In genomic region chr5:32133549-32134004, GRCm38 (mm10) we compare ENCODE assay signal across 8 mouse cellular contexts. TPM values are rescaled to one million over a fixed set of nuclear protein-coding genes. Genes with fewer than 3 reads are reported as not detected.
DNase-seq lines count a peak whose midpoint lies in the region; ATAC-seq and TF ChIP-seq lines count a peak whose summit lies in the region.

No protein-coding gene starts in this region.

- 0 out of 2 replicates have a peak, but pooled peaks have one; percentile 29 for ATAC-seq in forebrain, embryonic 16.5 days
- ATAC-seq in liver, postnatal 0 days, result no peak
- 0 out of 2 replicates have a peak, but pooled peaks have one; percentile 18 for ATAC-seq in neural tube, embryonic 14.5 days (ENCODE audit: low read depth)

- peak overlapping the region; percentile 57 for H3K4me3 ChIP-seq in forebrain, embryonic 16.5 days (replicated peaks; ENCODE audit: low read length)
- peak overlapping the region; percentile 78 for H3K4me3 ChIP-seq in liver, postnatal 0 days (ENCODE audit: low read depth, low read length)
- peak overlapping the region; percentile 45 for H3K4me3 ChIP-seq in neural tube, embryonic 14.5 days (ENCODE audit: low read depth, low read length)

- peak overlapping the region; percentile 95 for H3K4me2 ChIP-seq in forebrain, embryonic 16.5 days (ENCODE audit: low read length)
- peak overlapping the region; percentile 87 for H3K4me2 ChIP-seq in liver, postnatal 0 days (ENCODE audit: low read depth, low read length)
- peak overlapping the region; percentile 77 for H3K4me2 ChIP-seq in neural tube, embryonic 14.5 days (ENCODE audit: low read depth, low read length)

- H3K9me3 ChIP-seq in forebrain, embryonic 16.5 days (ENCODE audit: control insufficient read depth, low read length), result no peaks in the 10 kb centered on the region
- H3K9me3 ChIP-seq in liver, postnatal 0 days (ENCODE audit: low read length), result no peaks in the 10 kb centered on the region
- H3K9me3 ChIP-seq in neural tube, embryonic 14.5 days (ENCODE audit: control insufficient read depth, low read length), result no peaks in the 10 kb centered on the region

- H3K27me3 ChIP-seq in forebrain, embryonic 16.5 days (replicated peaks; ENCODE audit: control insufficient read depth, insufficient read depth, low read length), result peaks cover 24% of the 10 kb centered on the region
- peaks cover 44% of the 10 kb centered on the region for H3K27me3 ChIP-seq in liver, postnatal 0 days (ENCODE audit: insufficient read depth, low read length)
- peaks cover 39% of the 10 kb centered on the region for H3K27me3 ChIP-seq in neural tube, embryonic 14.5 days (ENCODE audit: control insufficient read depth, insufficient read depth, low read length)

- WGBS in forebrain, embryonic 16.5 days, result 0% methylated on average over 20 of the region's 20 CpGs
- 0% methylated on average over 20 of the region's 20 CpGs for WGBS in liver, postnatal 0 days (ENCODE audit: insufficient replicate concordance)
- under 1% methylated on average over 20 of the region's 20 CpGs for WGBS in neural tube, embryonic 14.5 days

- peak; percentile 79 for DNase-seq in CD4-positive helper T cell, adult 2 months (ENCODE audit: low read depth, low spot score)
- peak; percentile 60 for DNase-seq in brain, embryonic 14.5 days (ENCODE audit: low read depth)
- peak; percentile 84 for DNase-seq in heart, postnatal 25 days (ENCODE audit: low spot score)
- DNase-seq in layer of hippocampus, adult 18-20 months (ENCODE audit: low spot score in 2 of 2), result peak; percentile 45 to 75
- DNase-seq in liver, postnatal 0 days, result peak; percentile 64
- DNase-seq in thymus, postnatal 36 days, result peak; percentile 26 to 30

- peak overlapping the region; percentile 46 for H3K27ac ChIP-seq in forebrain, embryonic 16.5 days (ENCODE audit: low read length)
- peak overlapping the region; percentile 98 for H3K27ac ChIP-seq in liver, postnatal 0 days (ENCODE audit: low read depth)
- peak overlapping the region; percentile 19; the same call in 1 of the 2 replicates for H3K27ac ChIP-seq in neural tube, embryonic 14.5 days (ENCODE audit: low read depth, low read length)

- H3K9ac ChIP-seq in forebrain, embryonic 16.5 days (replicated peaks; ENCODE audit: low read depth, low read length), result peak overlapping the region; percentile 77
- peak overlapping the region; percentile 67 for H3K9ac ChIP-seq in liver, postnatal 0 days (replicated peaks)
- peak overlapping the region; percentile 61 for H3K9ac ChIP-seq in neural tube, embryonic 14.5 days (replicated peaks; ENCODE audit: low read depth, low read length)

- TF ChIP-seq CTCF in brain, embryonic 14.5 days (IDR thresholded peaks at IDR 0.05; ENCODE audit: borderline replicate concordance, extremely low read depth, insufficient read depth, insufficient read length), result no peak
- TF ChIP-seq CTCF in liver, postnatal 0 days (IDR thresholded peaks at IDR 0.05; ENCODE audit: low read depth), result no peak

- TF ChIP-seq POLR2A in brain, embryonic 14.5 days (IDR thresholded peaks at IDR 0.05; ENCODE audit: borderline replicate concordance, extremely low read depth, insufficient read depth, insufficient read length, poor library complexity, severe bottlenecking), result no peak

- peaks cover 31% of the 10 kb centered on the region for H3K4me1 ChIP-seq in forebrain, embryonic 16.5 days (replicated peaks; ENCODE audit: control insufficient read depth, insufficient read depth, low read length)
- H3K4me1 ChIP-seq in liver, postnatal 0 days (ENCODE audit: insufficient read depth), result peaks cover 17% of the 10 kb centered on the region
- H3K4me1 ChIP-seq in neural tube, embryonic 14.5 days (ENCODE audit: control insufficient read depth, insufficient read depth, low read length), result peaks cover 10% of the 10 kb centered on the region; the same call in 1 of the 2 replicates

- TF ChIP-seq EP300 in liver, postnatal 0 days (IDR thresholded peaks at IDR 0.05; ENCODE audit: low read depth), result peak; percentile 37; the same call in 1 of the 2 replicates

- H3K36me3 ChIP-seq in forebrain, embryonic 16.5 days (ENCODE audit: control insufficient read depth, insufficient read depth), result no peaks in the 10 kb centered on the region
- no peaks in the 10 kb centered on the region for H3K36me3 ChIP-seq in liver, postnatal 0 days (replicated peaks; ENCODE audit: insufficient read depth, low read length)
- no peaks in the 10 kb centered on the region for H3K36me3 ChIP-seq in neural tube, embryonic 14.5 days (ENCODE audit: control insufficient read depth, insufficient read depth, low read length)

- intact Hi-C loops in heart, postnatal 25 days (cut with DNase I), result loop anchor here (2.0 to 5.0 kb wide), 2 partner anchors 46 to 325 kb away; partner anchors contain the start of gene Ppp1cb

RNA-seq across cellular contexts. Expression of gene Fosl2, which starts 2.0 kb away (rescaled TPM):
- 3.2 and 3.4 TPM in 2 replicates for polyA plus RNA-seq in brain, embryonic 14.5 days (2012; rRNA removed)
- 3.7 and 3.8 TPM in 2 replicates for polyA plus RNA-seq in forebrain, embryonic 16.5 days (2015; fragmentation: Nextera tagmentation; extraction: Ambion mirVana)
- total RNA-seq in heart, postnatal 25 days (2021), result 10 to 100 TPM; 19.8 to 24.4 TPM
- total RNA-seq in layer of hippocampus, adult 18-20 months (2021), result 10 to 100 TPM; 70.1 to 71.4 TPM
- polyA plus RNA-seq in liver, postnatal 0 days (2015; fragmentation: Nextera tagmentation; extraction: Ambion mirVana), result 0.92 and 0.95 TPM in 2 replicates
- polyA plus RNA-seq in neural tube, embryonic 14.5 days (2014; fragmentation: Nextera tagmentation; extraction: Ambion mirVana), result 0.58 and 0.99 TPM in 2 replicates

Comparison
In these comparisons a context has a peak if more than half of its experiments do, and no peak if none do; other contexts are left out.
1. DNase-seq: peak in every context shown above with its lines; median percentile 84 in heart, postnatal 25 days; 79 in CD4-positive helper T cell, adult 2 months; 64 in liver, postnatal 0 days; 60 in brain, embryonic 14.5 days; 60 in layer of hippocampus, adult 18-20 months; 28 in thymus, postnatal 36 days.
2. H3K27ac ChIP-seq: peak in every context shown above with its lines; median percentile 98 in liver, postnatal 0 days; 46 in forebrain, embryonic 16.5 days; 19 in neural tube, embryonic 14.5 days.